Mouse (Mus musculus) right cerebral cortex, postnatal 25 days (tissue): ENCODE results near the gene Uroc1.

ENCODE experiments used
- DNase-seq: peaks from one replicate; pipeline ENCODE4 v3.0.0; 2022

Uroc1 gene

DNA sequence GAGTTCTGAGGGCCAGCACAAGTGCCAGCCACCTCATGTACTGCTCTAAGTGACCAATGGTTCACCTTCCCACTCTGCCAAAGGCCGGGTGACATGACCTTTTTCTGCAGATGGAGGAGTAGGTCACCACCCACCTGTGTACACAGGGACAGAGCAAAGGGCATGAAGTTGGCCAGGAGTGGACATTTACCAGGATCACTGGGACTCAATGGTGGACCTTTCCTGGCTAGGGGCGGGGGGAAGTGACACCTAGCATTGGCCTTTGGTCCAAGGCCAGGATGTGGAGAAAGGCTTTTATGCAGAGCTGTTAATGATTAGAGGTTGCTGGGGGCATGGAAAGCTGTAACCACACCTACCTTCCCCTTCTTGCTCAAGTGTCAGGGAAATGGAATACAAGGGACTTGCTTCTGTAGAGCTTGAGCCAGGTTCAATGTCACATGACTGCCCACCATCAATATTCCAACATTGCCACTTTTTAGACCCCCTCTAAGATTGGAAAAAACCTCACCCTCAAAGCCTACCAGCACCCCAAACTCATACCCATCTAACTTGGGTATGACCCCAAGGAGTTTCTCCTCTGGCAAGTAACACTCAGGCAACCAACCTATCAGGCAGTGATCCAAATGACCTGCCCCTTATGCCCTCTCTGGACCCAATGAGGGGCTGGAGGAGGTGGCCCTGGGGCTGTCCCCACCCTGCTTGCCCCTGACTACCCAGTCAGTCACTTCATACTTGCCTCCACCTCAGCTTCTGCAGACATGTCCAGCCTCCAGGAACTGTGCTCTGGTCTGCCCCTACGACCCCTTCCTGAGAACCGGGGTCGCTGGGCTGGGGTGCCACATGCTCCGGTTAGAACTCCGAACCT, at the start of gene Uroc1:
TSS of gene Uroc1 (plus strand) at position 724 of the 865 bp plus-strand sequence.
- DNase-seq = no peak

DNA sequence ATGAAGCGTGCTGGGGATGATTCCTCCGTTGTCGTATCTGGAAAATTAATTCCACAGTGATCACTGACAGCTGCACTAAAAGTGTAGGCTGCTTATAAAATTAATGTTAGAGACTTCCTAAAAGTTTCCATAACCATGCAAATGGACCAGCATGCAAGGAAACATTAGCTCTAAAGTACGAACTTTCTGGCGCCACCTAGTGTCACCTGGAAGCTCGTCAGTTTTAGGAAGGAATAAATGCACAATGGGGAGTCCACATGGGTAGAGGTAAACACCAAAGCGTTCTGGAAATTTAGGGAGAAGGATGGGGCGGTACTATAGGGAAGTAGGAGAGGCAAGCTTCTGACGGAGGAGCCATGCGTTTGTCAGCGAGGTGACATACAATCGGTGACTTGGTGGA, 44.8 kb upstream of the Uroc1 start:
- DNase-seq = no peak

- DNase-seq = no peak
Observed at GRCm38 (mm10) chr6:90300919-90301318, 32.2 kb upstream of the Uroc1 start, which contains the start of gene BC048671. TSS of gene BC048671 (plus strand) at chr6:90301219.

DNA sequence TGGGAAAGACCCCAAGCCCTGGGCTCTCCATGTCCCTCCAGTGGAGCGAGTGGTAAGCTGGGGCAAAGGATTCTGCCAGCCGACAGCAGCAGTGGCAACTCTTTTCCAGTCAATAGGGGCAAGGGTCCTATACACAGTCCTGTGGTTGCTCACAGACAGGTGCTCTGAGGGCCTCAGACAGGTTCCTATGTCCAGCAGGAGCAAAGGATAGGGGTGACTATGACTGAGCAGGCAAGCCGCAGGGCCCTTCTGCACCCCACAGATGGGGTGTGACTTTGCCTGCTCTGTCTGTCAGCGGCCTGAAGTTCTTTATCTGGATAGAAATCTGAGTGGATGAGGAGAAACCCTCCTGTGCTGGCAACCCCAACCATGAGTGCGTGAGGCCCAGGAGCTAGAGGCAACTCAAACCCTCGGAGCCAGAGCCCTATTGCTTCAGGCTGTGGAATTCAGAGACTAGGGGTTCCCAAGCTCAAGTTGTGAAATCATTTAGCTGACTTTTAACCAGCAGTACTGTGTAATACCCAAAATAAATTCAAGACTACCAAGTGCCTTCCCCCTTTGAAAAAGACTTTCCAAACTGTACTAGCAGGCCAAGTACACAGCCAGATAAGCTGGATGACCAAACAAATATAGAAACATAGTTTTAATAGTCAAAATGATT, 26.6 kb upstream of the Uroc1 start:
- DNase-seq = no peak

DNA sequence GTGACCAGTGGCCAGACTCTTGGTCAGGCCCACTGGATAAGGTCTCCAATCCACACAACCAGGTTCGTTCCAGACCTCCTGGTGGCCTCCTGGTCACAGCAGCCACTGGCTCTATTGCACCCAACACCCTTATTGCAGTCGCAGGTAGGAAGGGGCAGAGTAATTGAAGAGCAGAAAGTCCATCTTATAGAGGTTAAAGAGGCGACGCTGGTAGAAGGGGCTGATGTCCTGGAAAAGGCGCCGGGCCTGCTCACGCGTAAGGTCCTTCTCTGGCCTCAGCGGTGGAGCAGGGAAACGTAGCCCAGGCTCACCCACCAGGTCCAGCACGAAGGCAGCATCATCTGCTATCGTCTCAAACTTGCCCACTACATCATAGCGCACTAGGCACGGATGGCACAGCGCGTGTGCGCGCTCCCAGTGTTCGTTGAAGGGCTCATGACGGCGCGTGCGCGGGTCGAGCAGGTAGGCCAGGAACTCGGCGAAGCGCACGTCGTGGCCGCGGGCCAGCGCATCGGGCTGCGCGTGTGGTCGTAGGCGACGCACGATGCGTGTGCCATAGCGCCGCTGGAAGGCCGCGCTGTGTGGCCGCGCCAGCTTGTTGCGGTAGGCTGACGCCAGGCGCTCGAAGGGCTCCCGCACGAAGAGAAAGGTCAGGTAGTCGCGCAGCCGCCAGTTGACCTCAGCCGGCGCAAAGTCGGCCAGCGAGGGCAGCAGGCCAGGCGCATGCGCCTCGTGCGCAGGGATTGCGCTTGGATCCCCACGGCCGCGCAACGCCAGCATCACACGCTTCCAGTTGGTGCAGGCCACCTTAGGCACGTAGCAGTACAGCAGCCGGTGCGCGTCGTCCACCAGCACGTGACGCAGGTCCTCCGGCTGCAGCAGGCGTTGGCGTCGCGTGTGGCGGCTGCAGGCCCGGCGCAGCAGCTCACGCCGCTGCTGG, 24.0 kb upstream of the Uroc1 start:
- no peak for DNase-seq

GRCm38 (mm10) chr6:90315961-90316360, 17.1 kb upstream of the Uroc1 start:
- peak; percentile 7 for DNase-seq

- no peak for DNase-seq
Observed at GRCm38 (mm10) chr6:90317510-90318258, 15.4 kb upstream of the Uroc1 start.

GRCm38 (mm10) chr6:90319019-90319418, 14.1 kb upstream of the Uroc1 start:
- no peak for DNase-seq

- no peak for DNase-seq
Observed at GRCm38 (mm10) chr6:90319475-90320191, 13.5 kb upstream of the Uroc1 start.

DNA sequence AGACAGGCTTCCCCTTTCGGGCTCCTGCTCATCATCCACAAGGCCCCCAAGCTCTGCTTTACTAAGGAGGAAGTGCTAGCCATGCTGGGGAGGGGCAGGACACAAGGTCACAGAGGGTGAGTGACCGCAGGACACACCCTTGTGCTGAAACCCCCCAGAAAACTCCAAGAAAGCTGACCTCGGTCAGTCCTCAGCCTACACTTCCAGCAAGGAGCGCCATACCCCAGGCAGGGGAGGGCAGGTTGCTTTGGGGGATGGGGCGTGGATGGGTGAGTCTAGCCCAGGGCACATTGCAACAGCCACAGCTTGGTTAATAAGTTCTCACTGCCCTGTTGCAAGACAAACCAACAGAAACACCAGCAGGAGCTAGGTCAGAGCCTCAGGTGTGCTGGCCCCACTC, 12.7 kb upstream of the Uroc1 start:
- no peak for DNase-seq

- no peak for DNase-seq
Observed at GRCm38 (mm10) chr6:90321811-90322210, 11.3 kb upstream of the Uroc1 start.

DNA sequence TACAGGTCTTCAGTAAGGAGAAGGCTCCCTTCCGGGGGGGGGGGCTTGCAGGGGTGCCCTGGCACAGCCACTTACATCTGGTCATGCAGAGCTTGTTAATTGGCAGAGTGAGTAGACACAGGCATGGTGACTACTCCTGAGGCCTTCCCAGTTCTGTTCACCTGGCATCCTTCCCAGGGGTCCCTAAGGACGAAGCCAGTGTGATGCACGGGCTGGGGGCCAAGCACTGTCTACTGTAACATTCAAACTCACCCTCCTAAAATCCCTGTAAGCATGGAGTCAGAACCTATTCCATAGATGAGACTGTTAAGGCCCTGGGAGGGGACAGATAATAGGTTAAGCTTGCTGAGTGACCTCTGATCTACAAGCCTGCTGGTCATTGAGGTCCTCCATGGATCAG, 9.1 kb upstream of the Uroc1 start:
- no peak for DNase-seq

- no peak for DNase-seq
Observed at GRCm38 (mm10) chr6:90324463-90324862, 8.6 kb upstream of the Uroc1 start.

- no peak for DNase-seq
Observed at GRCm38 (mm10) chr6:90324991-90325390, 8.1 kb upstream of the Uroc1 start, which contains the start of gene Chst13. TSS of gene Chst13 (minus strand) at chr6:90325185.

DNA sequence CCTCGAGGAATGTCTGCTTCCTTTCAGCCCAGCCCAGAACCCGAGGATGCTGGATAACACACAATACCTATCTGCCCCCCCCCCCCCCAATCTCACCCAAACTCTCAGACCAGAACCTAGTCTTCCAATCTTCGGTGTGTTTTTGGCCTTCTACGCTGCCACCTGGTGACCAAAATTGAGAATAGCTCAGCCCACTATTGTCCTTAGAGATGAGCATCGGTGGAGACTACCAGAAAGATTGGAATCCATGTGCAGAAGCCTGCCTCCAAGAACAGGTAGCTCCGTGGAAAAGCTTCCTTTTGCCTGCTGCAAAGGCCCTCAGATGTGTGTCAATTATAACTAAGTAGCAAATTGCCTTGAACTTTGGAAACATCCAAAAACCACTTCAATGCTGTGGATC, 5.4 kb upstream of the Uroc1 start:
- DNase-seq = peak; percentile 11

GRCm38 (mm10) chr6:90329953-90330352, 3.1 kb upstream of the Uroc1 start:
- DNase-seq = peak; percentile 23

- DNase-seq = no peak
Observed at GRCm38 (mm10) chr6:90334244-90334643, 1.2 kb downstream of the Uroc1 start.

- DNase-seq = no peak
Observed at GRCm38 (mm10) chr6:90342343-90342742, 9.3 kb downstream of the Uroc1 start.

DNA sequence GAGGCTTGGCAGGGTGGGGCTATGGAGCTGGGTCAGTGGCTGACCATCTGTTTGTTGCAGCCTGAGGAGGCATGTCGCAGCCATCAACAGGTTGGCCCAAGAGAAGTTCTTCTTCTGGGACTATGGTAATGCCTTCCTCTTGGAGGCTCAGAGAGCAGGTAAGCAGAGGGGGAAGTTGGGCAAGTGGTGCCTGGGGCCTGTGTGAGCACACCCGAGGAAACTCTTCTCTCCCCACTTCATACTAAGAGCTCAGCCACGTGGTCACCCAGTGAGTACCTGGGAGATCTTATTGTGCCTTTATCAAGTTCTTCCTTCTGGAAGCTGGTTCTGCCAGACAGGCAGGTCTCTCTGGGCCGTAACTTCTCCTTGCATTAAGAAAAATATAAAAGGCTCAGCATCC, 14.1 kb downstream of the Uroc1 start:
- DNase-seq = no peak

- no peak for DNase-seq
Observed at GRCm38 (mm10) chr6:90348500-90348899, 15.4 kb downstream of the Uroc1 start.

GRCm38 (mm10) chr6:90350011-90350410, 16.9 kb downstream of the Uroc1 start:
- no peak for DNase-seq

GRCm38 (mm10) chr6:90358142-90358541, 25.1 kb downstream of the Uroc1 start:
- DNase-seq = no peak
